Mouse (Mus musculus): Measurements from ENCODE around the gene BC034090. TPM values are rescaled to one million over a fixed set of nuclear protein-coding genes. Genes with fewer than 3 reads are reported as not detected.
"Not testable (repeated sequence)": the region's sequence is repeated elsewhere in the genome, so short reads cannot be mapped to it uniquely, and the experiment has no call there.

The BC034090 gene
- polyA plus RNA-seq, 1 experiment from 2014 or later: 7.2 TPM

- H3K27me3 ChIP-seq; H3K27ac ChIP-seq; H3K4me3 ChIP-seq (replicated peaks); H3K4me1 ChIP-seq; H3K9me3 ChIP-seq (replicated peaks); ATAC-seq (replicated peaks; ENCODE audit: low FRiP score); H3K36me3 ChIP-seq; H3K9ac ChIP-seq; H3K4me2 ChIP-seq: not testable (repeated sequence)
- WGBS: 93% methylated on average over 10 of the region's 10 CpGs
Measured at GRCm38 (mm10) chr1:155262496-155262895, 18.3 kb upstream of the BC034090 start.

GRCm38 (mm10) chr1:155254309-155254708, 10.1 kb upstream of the BC034090 start:
- Histone ChIP-seq H3K4me2 (no peak overlapping the region), H3K36me3 (no peaks in the 10 kb centered on the region), H3K27me3 (no peaks in the 10 kb centered on the region; the same call in 1 of the 2 replicates), H3K9ac (no peak overlapping the region), H3K4me3 (replicated peaks) (no peak overlapping the region), H3K9me3 (replicated peaks) (no peaks in the 10 kb centered on the region), H3K4me1 (peaks cover 12% of the 10 kb centered on the region), H3K27ac (no peak overlapping the region)
- no peak for ATAC-seq (replicated peaks; ENCODE audit: low FRiP score)
- WGBS: 90% methylated on average over 8 of the region's 8 CpGs

- peaks cover 12% of the 10 kb centered on the region for H3K4me1 ChIP-seq
- H3K9me3 ChIP-seq (replicated peaks): no peaks in the 10 kb centered on the region
- H3K9ac ChIP-seq: no peak overlapping the region
- H3K4me3 ChIP-seq (replicated peaks): no peak overlapping the region
- no peak overlapping the region for H3K27ac ChIP-seq
- WGBS: 71% methylated on average over 12 of the region's 12 CpGs
- no peak overlapping the region for H3K4me2 ChIP-seq
- no peaks in the 10 kb centered on the region; the same call in 1 of the 2 replicates for H3K27me3 ChIP-seq
- H3K36me3 ChIP-seq: no peaks in the 10 kb centered on the region
- ATAC-seq (replicated peaks; ENCODE audit: low FRiP score): no peak
Measured at GRCm38 (mm10) chr1:155253126-155253525, 8.9 kb upstream of the BC034090 start.

- Histone ChIP-seq H3K9ac (no peak overlapping the region), H3K36me3 (no peaks in the 10 kb centered on the region), H3K4me2 (no peak overlapping the region), H3K4me3 (replicated peaks) (no peak overlapping the region), H3K4me1 (peaks cover 12% of the 10 kb centered on the region), H3K27me3 (no peaks in the 10 kb centered on the region; the same call in 1 of the 2 replicates), H3K9me3 (replicated peaks) (no peaks in the 10 kb centered on the region), H3K27ac (no peak overlapping the region)
- peak; percentile 75 for ATAC-seq (replicated peaks; ENCODE audit: low FRiP score)
- WGBS: 21% methylated on average over 6 of the region's 6 CpGs
Measured at GRCm38 (mm10) chr1:155252631-155253121, 8.4 kb upstream of the BC034090 start.

DNA sequence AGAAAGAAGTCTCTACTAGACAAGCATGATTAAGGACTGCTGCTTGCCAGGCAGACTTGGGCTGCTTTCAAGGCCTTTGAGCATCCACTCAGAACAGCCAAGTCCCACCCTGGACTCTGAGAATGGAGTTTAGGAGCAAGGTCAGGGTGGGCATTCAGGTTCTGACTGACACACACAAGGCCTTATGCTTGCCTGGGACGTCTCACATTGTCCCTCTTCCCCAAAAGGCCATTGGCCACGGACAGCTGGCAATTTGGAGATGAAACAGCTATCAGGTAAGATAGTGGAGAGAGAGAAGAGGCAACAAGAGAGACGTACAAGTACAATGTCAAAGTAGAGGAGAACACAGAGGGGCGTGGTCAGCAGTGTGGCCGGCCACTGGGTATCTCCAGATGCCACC, 7.4 kb upstream of the BC034090 start:
- Histone ChIP-seq H3K9ac (no peak overlapping the region), H3K36me3 (no peaks in the 10 kb centered on the region), H3K4me1 (peaks cover 18% of the 10 kb centered on the region), H3K27ac (no peak overlapping the region), H3K4me3 (replicated peaks) (no peak overlapping the region), H3K9me3 (replicated peaks) (no peaks in the 10 kb centered on the region), H3K27me3 (no peaks in the 10 kb centered on the region; the same call in 1 of the 2 replicates), H3K4me2 (no peak overlapping the region)
- WGBS: 86% methylated on average over 5 of the region's 5 CpGs
- no peak for ATAC-seq (replicated peaks; ENCODE audit: low FRiP score)

DNA sequence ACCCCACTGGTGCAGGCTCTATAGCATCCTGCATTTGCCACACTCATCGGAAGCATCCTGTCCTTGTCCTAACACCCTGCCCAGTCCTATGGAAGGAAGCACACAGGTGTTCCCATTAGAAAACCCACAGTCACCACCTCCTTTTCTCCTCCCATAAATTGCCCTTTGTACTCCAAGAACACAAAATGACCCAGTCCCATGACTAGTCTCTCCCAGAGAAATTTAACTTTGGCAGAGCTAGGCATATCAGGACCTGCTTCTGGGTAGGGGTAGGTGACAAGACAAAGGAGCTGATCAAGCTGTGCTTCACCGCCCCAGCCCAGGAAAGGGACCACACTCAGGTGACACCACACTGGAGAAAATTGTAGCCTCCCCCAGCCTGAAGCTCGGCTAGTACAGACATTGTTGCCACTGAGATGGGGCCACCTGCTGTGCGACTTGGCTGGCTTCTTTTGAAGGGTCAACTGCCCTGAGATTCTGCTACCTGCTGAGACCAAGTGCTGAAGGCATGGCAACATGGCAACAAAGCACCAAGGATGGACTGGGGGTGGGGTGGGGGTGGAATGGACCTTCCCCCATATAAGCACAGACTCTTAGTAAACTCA, 6.4 kb upstream of the BC034090 start:
- H3K9ac ChIP-seq: no peak overlapping the region
- ATAC-seq (replicated peaks; ENCODE audit: low FRiP score): no peak

GRCm38 (mm10) chr1:155249896-155250295, 5.7 kb upstream of the BC034090 start:
- Histone ChIP-seq H3K27ac (no peak overlapping the region), H3K9me3 (replicated peaks) (no peaks in the 10 kb centered on the region), H3K9ac (no peak overlapping the region), H3K36me3 (no peaks in the 10 kb centered on the region), H3K4me2 (no peak overlapping the region), H3K4me1 (peaks cover 27% of the 10 kb centered on the region), H3K27me3 (peaks cover 4% of the 10 kb centered on the region; the same call in 1 of the 2 replicates), H3K4me3 (replicated peaks) (no peak overlapping the region)
- WGBS: 35% methylated on average over 5 of the region's 5 CpGs
- no peak for ATAC-seq (replicated peaks; ENCODE audit: low FRiP score)

More for the DNA sequence above, 6.4 kb upstream of the BC034090 start:
- no peak overlapping the region for H3K4me2 ChIP-seq
- no peak overlapping the region for H3K4me3 ChIP-seq (replicated peaks)
- no peaks in the 10 kb centered on the region; the same call in 1 of the 2 replicates for H3K27me3 ChIP-seq
- H3K4me1 ChIP-seq: peaks cover 20% of the 10 kb centered on the region
- WGBS: 52% methylated on average over 4 of the region's 4 CpGs
- no peaks in the 10 kb centered on the region for H3K36me3 ChIP-seq
- H3K27ac ChIP-seq: no peak overlapping the region
- no peaks in the 10 kb centered on the region for H3K9me3 ChIP-seq (replicated peaks)

DNA sequence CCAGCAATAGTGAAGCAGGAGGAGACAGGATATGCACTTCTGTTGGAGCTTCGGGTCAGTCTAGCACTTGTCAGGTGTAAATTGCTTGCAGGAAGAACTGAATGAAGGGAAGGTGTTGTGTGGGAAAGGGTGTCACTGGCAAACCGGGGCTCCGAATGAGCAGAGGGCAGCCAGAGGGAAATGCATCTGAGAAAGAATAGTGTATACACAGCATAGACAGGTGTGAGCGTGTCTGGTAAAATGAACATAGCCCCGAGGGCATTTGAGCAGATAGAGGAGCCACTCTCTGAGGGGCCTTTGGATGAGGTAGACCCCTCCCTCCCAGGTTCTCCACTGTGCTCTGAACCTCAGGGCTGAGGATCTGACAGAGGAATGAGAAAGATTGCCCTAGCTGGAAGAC, 3.8 kb upstream of the BC034090 start:
- 48% methylated on average over 5 of the region's 5 CpGs for WGBS
- Histone ChIP-seq H3K4me1 (peaks cover 39% of the 10 kb centered on the region), H3K9ac (no peak overlapping the region), H3K4me2 (no peak overlapping the region), H3K27ac (peak overlapping the region; percentile 71), H3K4me3 (replicated peaks) (no peak overlapping the region), H3K36me3 (no peaks in the 10 kb centered on the region), H3K27me3 (peaks cover 5% of the 10 kb centered on the region; the same call in 1 of the 2 replicates), H3K9me3 (replicated peaks) (no peaks in the 10 kb centered on the region)
- no peak for ATAC-seq (replicated peaks; ENCODE audit: low FRiP score)

DNA sequence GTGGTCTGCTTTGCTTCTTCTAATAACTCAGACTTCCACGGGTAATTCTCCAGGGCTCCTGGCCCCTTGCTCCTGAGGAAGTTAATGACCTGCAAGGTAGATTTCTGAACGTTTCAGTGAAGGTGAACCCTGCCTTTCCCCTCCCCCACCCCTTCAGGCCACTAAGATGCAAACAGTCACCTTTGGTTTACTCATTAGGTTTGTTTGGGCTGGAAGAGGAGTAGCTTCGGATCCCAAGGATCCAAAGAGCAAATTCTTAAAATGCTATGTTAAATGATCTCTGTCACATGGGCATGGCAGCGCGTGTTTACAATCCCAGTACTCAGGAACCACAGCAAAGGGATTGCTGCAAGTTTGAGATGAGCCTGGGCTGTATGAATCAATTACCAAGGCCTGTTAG, 3.2 kb upstream of the BC034090 start:
- no peak for ATAC-seq (replicated peaks; ENCODE audit: low FRiP score)
- Histone ChIP-seq H3K9me3 (replicated peaks) (no peaks in the 10 kb centered on the region), H3K9ac (no peak overlapping the region), H3K27ac (peak overlapping the region; percentile 71), H3K27me3 (peaks cover 7% of the 10 kb centered on the region; the same call in 1 of the 2 replicates), H3K4me2 (no peak overlapping the region), H3K4me3 (replicated peaks) (no peak overlapping the region), H3K36me3 (no peaks in the 10 kb centered on the region), H3K4me1 (peaks cover 34% of the 10 kb centered on the region)
- 29% methylated on average over 5 of the region's 5 CpGs for WGBS

DNA sequence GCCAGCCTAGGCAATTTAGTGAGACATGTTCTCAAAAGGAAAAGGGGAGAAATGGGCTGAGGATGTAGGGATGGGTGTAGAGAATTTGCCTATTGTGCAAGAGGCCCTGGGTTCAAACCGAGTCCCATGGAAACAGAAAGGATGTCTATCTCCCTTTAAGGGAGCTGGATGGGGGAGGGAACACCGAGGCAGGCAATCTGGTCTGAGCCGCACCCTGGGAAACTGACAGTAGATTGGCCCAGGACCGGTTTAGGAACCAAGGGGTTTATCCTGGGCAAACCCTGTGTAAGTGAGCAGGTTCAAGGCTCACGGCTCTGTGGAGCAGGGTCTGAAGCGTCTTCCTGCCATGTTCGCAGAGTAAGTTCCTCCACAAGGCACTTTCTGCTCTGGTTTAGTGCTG, 1.3 kb upstream of the BC034090 start:
- H3K27me3 ChIP-seq: peaks cover 9% of the 10 kb centered on the region; the same call in 1 of the 2 replicates
- peaks cover 14% of the 10 kb centered on the region for H3K36me3 ChIP-seq
- H3K4me1 ChIP-seq: peaks cover 30% of the 10 kb centered on the region
- no peak overlapping the region for H3K9ac ChIP-seq
- 60% methylated on average over 7 of the region's 7 CpGs for WGBS
- no peak for ATAC-seq (replicated peaks; ENCODE audit: low FRiP score)
- H3K4me2 ChIP-seq: peak overlapping the region; percentile 77
- H3K4me3 ChIP-seq (replicated peaks): peak overlapping the region; percentile 55; the same call in 1 of the 2 replicates
- no peaks in the 10 kb centered on the region for H3K9me3 ChIP-seq (replicated peaks)
- H3K27ac ChIP-seq: 0 out of 2 replicates have a peak overlapping the region, but pooled peaks have one; percentile 61

DNA sequence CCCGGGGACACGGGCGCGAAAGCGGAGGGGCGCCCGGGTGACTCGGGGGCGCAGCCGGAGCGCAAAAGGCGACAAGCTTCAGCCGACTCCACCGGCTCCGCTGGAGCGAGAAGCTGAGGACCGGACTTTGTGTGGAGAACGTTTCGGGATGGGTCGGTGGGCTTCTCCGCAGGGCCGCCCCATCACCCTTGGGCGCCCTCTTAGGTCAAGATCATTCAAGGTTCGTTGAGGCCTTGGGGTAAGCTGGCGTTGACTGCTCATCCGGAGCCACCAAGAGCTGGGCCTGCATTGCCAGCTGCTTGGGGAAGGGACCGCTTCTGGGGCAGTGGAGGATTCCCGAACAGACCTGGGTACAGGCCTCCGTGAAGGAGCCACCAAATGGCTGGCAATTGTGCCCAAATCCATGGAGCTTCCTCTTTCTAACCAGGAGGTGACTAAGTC, 547 bp upstream of the BC034090 start:
- H3K27ac ChIP-seq: peak overlapping the region; percentile 61
- ATAC-seq (replicated peaks; ENCODE audit: low FRiP score): peak; percentile 38
- H3K36me3 ChIP-seq: peaks cover 20% of the 10 kb centered on the region
- peak overlapping the region; percentile 68 for H3K9ac ChIP-seq
- 0 out of 2 replicates have a peak, but pooled peaks cover 9% of the 10 kb centered on the region for H3K27me3 ChIP-seq
- peak overlapping the region; percentile 77 for H3K4me2 ChIP-seq
- 4% methylated on average over 29 of the region's 29 CpGs for WGBS
- H3K4me3 ChIP-seq (replicated peaks): peak overlapping the region; percentile 55
- no peaks in the 10 kb centered on the region for H3K9me3 ChIP-seq (replicated peaks)
- H3K4me1 ChIP-seq: peaks cover 35% of the 10 kb centered on the region

DNA sequence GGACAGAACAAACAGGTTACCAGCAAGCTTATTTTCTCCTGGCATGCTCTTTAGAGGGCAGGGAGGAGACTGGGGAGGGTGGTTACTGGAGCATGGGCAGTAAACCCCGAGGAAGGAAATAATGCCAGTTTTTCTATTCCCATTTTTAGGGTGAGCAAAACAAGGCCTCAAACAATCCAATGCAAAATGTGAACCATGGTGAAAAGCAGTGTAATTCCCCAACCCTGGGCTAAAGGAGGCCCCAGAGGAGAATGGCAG, 1.8 kb downstream of the BC034090 start:
- 36% methylated on average over 1 of the region's 1 CpGs for WGBS
- H3K36me3 ChIP-seq: peaks cover 23% of the 10 kb centered on the region
- H3K4me1 ChIP-seq: peaks cover 57% of the 10 kb centered on the region
- 0 out of 2 replicates have a peak, but pooled peaks cover 9% of the 10 kb centered on the region for H3K27me3 ChIP-seq
- no peak overlapping the region for H3K27ac ChIP-seq
- no peaks in the 10 kb centered on the region for H3K9me3 ChIP-seq (replicated peaks)
- no peak overlapping the region for H3K4me3 ChIP-seq (replicated peaks)
- no peak for ATAC-seq (replicated peaks; ENCODE audit: low FRiP score)
- H3K9ac ChIP-seq: no peak overlapping the region
- H3K4me2 ChIP-seq: no peak overlapping the region
